Mouse (Mus musculus) CD8-positive naive resting alpha-beta T cell, adult 57 days (primary cell): Measurements from ENCODE around the gene Gja10. TPM values are rescaled to one million over a fixed set of nuclear protein-coding genes. Genes with fewer than 3 reads are reported as not detected.

Experiments used
- total RNA-seq: library from RNA; stranded (reverse); gene quantifications from one replicate; pipeline ENCODE4 v1.2.4, GENCODE M21; 2023

The Gja10 gene
- total RNA-seq: not detected

GRCm38 (mm10) chr4:32602660-32603059 lies at the start of gene Gja10:
Gene Gja10, minus strand, starts transcription at chr4:32602760.

GRCm38 (mm10) chr4:32615034-32615881 lies 12.7 kb upstream of the Gja10 start, which contains the start of gene Casp8ap2:
Gene Casp8ap2, plus strand, starts transcription at chr4:32615451.

Other genes with a start within 250 kb of the Gja10 start
- gene Casp8ap2, start 12.7 kb upstream of the Gja10 start, total RNA-seq: 20.0 TPM
- gene Mdn1, start 54.4 kb upstream of the Gja10 start, total RNA-seq: 110 TPM
- gene Lyrm2, start 197.5 kb upstream of the Gja10 start, total RNA-seq: 21.3 TPM